Mouse (Mus musculus): ENCODE data around the gene Lsamp. TPM values are rescaled to one million over a fixed set of nuclear protein-coding genes. Genes with fewer than 3 reads are reported as not detected.

Gene Lsamp
- polyA plus RNA-seq, 1 experiment from 2014 or later = 0.75 TPM

DNA sequence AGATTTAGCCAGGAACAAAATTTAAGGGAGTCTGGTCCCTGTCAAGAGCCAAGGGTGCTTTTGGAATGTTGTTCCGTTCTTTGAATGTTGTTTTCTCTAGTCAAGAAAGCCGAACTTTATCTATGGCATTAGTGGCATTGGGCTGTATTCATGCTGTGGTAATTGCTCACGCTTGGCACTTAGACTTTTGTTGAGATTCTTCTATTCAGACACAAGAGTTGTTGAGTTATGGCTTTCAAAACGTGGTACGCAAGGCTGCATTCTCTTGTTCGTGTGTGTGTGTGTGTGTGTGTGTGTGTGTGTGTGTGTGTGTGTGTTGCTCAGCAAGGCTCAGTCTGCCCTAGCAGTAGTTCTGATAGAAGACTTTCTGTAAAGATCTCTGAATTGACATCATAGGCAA is 1549.5 kb downstream of the Lsamp start:
- Histone ChIP-seq H3K27me3 (no peaks in the 10 kb centered on the region), H3K4me2 (peak overlapping the region; percentile 96), H3K27ac (no peak overlapping the region), H3K9ac (no peak overlapping the region), H3K36me3 (no peaks in the 10 kb centered on the region), H3K4me1 (0 out of 2 replicates have a peak, but pooled peaks cover 5% of the 10 kb centered on the region), H3K4me3 (peak overlapping the region; percentile 47), H3K9me3 (no peaks in the 10 kb centered on the region)
- ATAC-seq (ENCODE audit: borderline replicate concordance, extremely low read depth, low FRiP score, low TSS enrichment) = no peak
- WGBS = 12% methylated on average over 6 of the region's 6 CpGs

- no peak overlapping the region for H3K4me2 ChIP-seq
- H3K9me3 ChIP-seq = no peaks in the 10 kb centered on the region
- no peaks in the 10 kb centered on the region for H3K27me3 ChIP-seq
- no peak overlapping the region for H3K4me3 ChIP-seq
- no peaks in the 10 kb centered on the region for H3K36me3 ChIP-seq
- 0 out of 2 replicates have a peak, but pooled peaks cover 5% of the 10 kb centered on the region for H3K4me1 ChIP-seq
- ATAC-seq (ENCODE audit: borderline replicate concordance, extremely low read depth, low FRiP score, low TSS enrichment) = no peak
- H3K9ac ChIP-seq = no peak overlapping the region
- WGBS = 63% methylated on average over 1 of the region's 1 CpGs
- H3K27ac ChIP-seq = no peak overlapping the region
Observed at GRCm38 (mm10) chr16:41535806-41536205, 1551.6 kb downstream of the Lsamp start.

DNA sequence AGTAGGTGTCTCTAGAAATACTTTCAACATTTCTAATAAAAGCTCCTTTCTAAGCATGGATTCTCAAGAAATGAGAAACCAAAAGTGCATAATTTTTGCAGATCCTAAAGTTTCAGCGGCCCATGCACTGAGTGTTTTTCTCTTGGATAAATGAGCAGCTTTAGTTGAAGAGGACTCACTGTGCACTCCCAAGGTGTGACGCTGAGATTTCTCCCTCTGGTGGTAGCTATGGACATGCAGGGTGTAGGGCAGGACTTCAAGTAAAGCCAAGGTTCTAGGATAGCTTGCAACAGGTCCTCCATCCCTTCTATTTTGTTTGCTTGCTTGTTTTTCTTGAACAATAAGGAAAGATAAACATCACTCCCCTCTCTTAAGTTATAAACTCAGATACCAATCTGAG is 1558.5 kb downstream of the Lsamp start:
- no peak overlapping the region for H3K9ac ChIP-seq
- H3K4me2 ChIP-seq = no peak overlapping the region
- H3K27ac ChIP-seq = no peak overlapping the region
- 34% methylated on average over 2 of the region's 2 CpGs for WGBS
- no peak for ATAC-seq (ENCODE audit: borderline replicate concordance, extremely low read depth, low FRiP score, low TSS enrichment)
- no peaks in the 10 kb centered on the region for H3K4me1 ChIP-seq
- H3K36me3 ChIP-seq = no peaks in the 10 kb centered on the region
- H3K27me3 ChIP-seq = no peaks in the 10 kb centered on the region
- no peaks in the 10 kb centered on the region for H3K9me3 ChIP-seq
- H3K4me3 ChIP-seq = no peak overlapping the region

DNA sequence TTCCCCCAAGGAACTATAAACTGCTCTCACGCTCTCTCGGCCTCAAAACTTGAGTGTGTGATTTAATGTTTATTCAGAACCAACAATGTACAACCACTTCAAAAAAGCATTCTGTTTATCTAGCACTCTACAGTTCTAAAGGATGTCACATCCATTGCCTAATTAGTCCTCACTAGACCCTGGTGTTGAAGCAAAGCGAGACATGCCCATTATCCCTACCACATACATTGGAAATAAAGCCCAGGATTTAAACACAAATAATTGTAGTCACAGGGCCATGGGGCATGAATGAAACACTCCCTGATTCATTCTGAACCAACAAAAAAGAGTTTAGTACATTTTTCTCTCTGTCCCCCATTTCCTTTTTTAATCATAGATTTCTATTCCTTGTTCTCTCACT is 1567.0 kb downstream of the Lsamp start:
- Histone ChIP-seq H3K36me3 (no peaks in the 10 kb centered on the region), H3K9ac (no peak overlapping the region), H3K27ac (no peak overlapping the region), H3K27me3 (no peaks in the 10 kb centered on the region), H3K4me1 (no peaks in the 10 kb centered on the region), H3K4me3 (no peak overlapping the region), H3K9me3 (no peaks in the 10 kb centered on the region), H3K4me2 (no peak overlapping the region)
- WGBS = 62% methylated on average over 3 of the region's 3 CpGs
- no peak for ATAC-seq (ENCODE audit: borderline replicate concordance, extremely low read depth, low FRiP score, low TSS enrichment)

DNA sequence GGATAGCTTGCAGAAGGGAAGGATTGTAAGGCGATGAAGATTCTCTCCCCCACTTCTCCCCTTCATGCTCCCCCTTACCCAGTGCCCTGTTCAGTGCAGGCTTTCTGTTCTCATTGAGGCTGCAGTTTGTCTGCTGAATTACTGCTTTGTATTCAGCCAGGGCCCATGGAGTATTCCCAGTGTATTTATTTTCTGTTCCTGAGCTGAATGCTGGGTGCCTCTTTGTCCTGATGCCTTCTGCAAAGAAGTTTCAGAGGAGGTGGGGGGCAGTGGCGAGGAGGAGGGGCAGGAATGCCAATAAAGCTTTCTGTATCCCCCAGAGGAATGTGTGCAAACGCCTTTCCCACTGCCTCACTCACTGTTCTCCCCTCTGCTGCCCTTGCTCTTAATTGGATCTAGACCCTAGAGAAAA is 1567.7 kb downstream of the Lsamp start:
- H3K4me2 ChIP-seq = no peak overlapping the region
- no peak overlapping the region for H3K9ac ChIP-seq
- H3K27me3 ChIP-seq = no peaks in the 10 kb centered on the region
- ATAC-seq (ENCODE audit: borderline replicate concordance, extremely low read depth, low FRiP score, low TSS enrichment) = no peak
- 10% methylated on average over 3 of the region's 3 CpGs for WGBS
- H3K27ac ChIP-seq = no peak overlapping the region
- H3K9me3 ChIP-seq = no peaks in the 10 kb centered on the region
- H3K36me3 ChIP-seq = no peaks in the 10 kb centered on the region
- H3K4me1 ChIP-seq = no peaks in the 10 kb centered on the region
- H3K4me3 ChIP-seq = no peak overlapping the region

GRCm38 (mm10) chr16:41557104-41557503 is 1572.9 kb downstream of the Lsamp start:
- Histone ChIP-seq H3K4me1 (no peaks in the 10 kb centered on the region), H3K36me3 (no peaks in the 10 kb centered on the region), H3K9me3 (no peaks in the 10 kb centered on the region), H3K9ac (no peak overlapping the region), H3K4me2 (no peak overlapping the region), H3K27me3 (no peaks in the 10 kb centered on the region), H3K27ac (no peak overlapping the region), H3K4me3 (no peak overlapping the region)
- ATAC-seq (ENCODE audit: borderline replicate concordance, extremely low read depth, low FRiP score, low TSS enrichment) = no peak

DNA sequence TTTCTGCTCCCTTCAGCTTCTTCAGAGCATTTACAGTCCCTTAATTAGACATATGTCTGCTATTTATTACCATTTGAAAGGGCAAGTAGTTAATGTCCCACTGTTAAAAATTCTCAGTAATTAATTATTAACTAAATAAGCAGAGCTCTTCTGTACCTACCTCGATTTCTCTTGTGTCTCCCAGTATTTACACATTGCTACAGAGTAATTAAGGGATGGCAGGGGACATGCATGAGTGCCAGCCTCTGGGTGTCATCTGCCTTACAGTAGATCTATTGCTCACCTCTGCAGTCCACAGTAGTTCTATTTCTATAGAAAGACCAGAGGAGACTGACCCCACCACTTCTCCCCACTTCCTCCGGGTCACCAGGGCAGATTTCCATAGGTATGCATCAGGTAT is 1581.1 kb downstream of the Lsamp start:
- Histone ChIP-seq H3K4me1 (no peaks in the 10 kb centered on the region), H3K27ac (no peak overlapping the region), H3K4me2 (no peak overlapping the region), H3K9ac (no peak overlapping the region), H3K36me3 (no peaks in the 10 kb centered on the region), H3K9me3 (no peaks in the 10 kb centered on the region), H3K4me3 (no peak overlapping the region), H3K27me3 (no peaks in the 10 kb centered on the region)
- 43% methylated on average over 2 of the region's 2 CpGs for WGBS
- ATAC-seq (ENCODE audit: borderline replicate concordance, extremely low read depth, low FRiP score, low TSS enrichment) = no peak

- no peak overlapping the region for H3K9ac ChIP-seq
- H3K27ac ChIP-seq = no peak overlapping the region
- H3K9me3 ChIP-seq = no peaks in the 10 kb centered on the region
- H3K4me2 ChIP-seq = no peak overlapping the region
- no peak overlapping the region for H3K4me3 ChIP-seq
- H3K27me3 ChIP-seq = no peaks in the 10 kb centered on the region
- ATAC-seq (ENCODE audit: borderline replicate concordance, extremely low read depth, low FRiP score, low TSS enrichment) = no peak
- WGBS = 71% methylated on average over 5 of the region's 5 CpGs
- no peaks in the 10 kb centered on the region for H3K4me1 ChIP-seq
- H3K36me3 ChIP-seq = no peaks in the 10 kb centered on the region
Observed at GRCm38 (mm10) chr16:41588675-41589301, 1604.6 kb downstream of the Lsamp start.

GRCm38 (mm10) chr16:41612229-41612628 is 1628.1 kb downstream of the Lsamp start:
- WGBS = 49% methylated on average over 1 of the region's 1 CpGs
- Histone ChIP-seq H3K27me3 (no peaks in the 10 kb centered on the region), H3K4me3 (no peak overlapping the region), H3K4me2 (no peak overlapping the region), H3K9ac (no peak overlapping the region), H3K4me1 (no peaks in the 10 kb centered on the region), H3K9me3 (no peaks in the 10 kb centered on the region), H3K27ac (no peak overlapping the region), H3K36me3 (no peaks in the 10 kb centered on the region)
- ATAC-seq (ENCODE audit: borderline replicate concordance, extremely low read depth, low FRiP score, low TSS enrichment) = no peak

DNA sequence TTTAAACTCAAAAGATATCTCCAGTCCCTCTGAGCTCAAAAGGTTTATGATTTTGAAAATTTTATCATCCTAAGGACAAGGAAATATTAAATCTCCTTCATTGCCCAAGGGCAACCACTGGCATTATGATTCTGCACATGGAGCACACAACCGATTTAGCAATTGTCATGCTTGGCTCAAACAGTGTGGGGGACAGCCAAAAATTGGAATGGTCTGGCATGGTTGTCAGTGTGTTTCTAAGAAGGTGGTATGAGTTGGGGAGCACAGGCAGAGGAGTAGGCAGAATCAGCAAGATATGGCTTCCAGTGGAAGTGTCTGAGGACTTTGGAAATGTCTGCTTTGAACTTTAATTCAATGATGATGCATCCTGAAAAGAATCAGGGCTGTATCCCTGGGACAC is 1639.7 kb downstream of the Lsamp start:
- no peaks in the 10 kb centered on the region for H3K4me1 ChIP-seq
- no peak overlapping the region for H3K4me2 ChIP-seq
- no peaks in the 10 kb centered on the region for H3K9me3 ChIP-seq
- no peak overlapping the region for H3K9ac ChIP-seq
- ATAC-seq (ENCODE audit: borderline replicate concordance, extremely low read depth, low FRiP score, low TSS enrichment) = no peak
- H3K27ac ChIP-seq = no peak overlapping the region
- H3K4me3 ChIP-seq = no peak overlapping the region
- WGBS = 82% methylated on average over 1 of the region's 1 CpGs
- H3K36me3 ChIP-seq = no peaks in the 10 kb centered on the region
- no peaks in the 10 kb centered on the region for H3K27me3 ChIP-seq

DNA sequence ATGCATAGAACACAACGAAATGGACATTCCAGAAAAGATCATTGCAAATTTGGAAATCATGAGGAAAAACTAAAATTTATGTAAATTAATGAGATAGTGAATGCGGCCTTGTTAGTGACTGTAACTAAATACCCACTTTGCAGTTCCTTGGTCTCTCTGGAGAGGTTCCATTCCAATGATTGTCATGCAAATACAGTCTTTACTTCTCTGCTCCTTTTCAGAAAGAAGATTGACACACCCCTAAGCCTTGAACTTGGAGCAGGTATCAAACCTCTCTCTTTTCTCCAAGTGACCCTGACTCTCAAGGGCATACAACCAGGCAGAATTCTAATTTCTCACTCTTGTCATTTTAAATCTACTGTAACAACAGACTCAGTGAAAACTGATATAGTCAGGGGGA is 1649.7 kb downstream of the Lsamp start:
- Histone ChIP-seq H3K4me2 (no peak overlapping the region), H3K36me3 (no peaks in the 10 kb centered on the region), H3K27me3 (no peaks in the 10 kb centered on the region), H3K4me1 (no peaks in the 10 kb centered on the region), H3K4me3 (no peak overlapping the region), H3K9me3 (no peaks in the 10 kb centered on the region), H3K9ac (no peak overlapping the region), H3K27ac (no peak overlapping the region)
- ATAC-seq (ENCODE audit: borderline replicate concordance, extremely low read depth, low FRiP score, low TSS enrichment) = no peak
- 62% methylated on average over 2 of the region's 2 CpGs for WGBS

- H3K9me3 ChIP-seq = no peaks in the 10 kb centered on the region
- H3K4me1 ChIP-seq = no peaks in the 10 kb centered on the region
- H3K36me3 ChIP-seq = no peaks in the 10 kb centered on the region
- H3K9ac ChIP-seq = no peak overlapping the region
- no peak overlapping the region for H3K4me3 ChIP-seq
- WGBS = 38% methylated on average over 2 of the region's 2 CpGs
- no peak overlapping the region for H3K27ac ChIP-seq
- H3K4me2 ChIP-seq = no peak overlapping the region
- ATAC-seq (ENCODE audit: borderline replicate concordance, extremely low read depth, low FRiP score, low TSS enrichment) = no peak
- H3K27me3 ChIP-seq = no peaks in the 10 kb centered on the region
Observed at GRCm38 (mm10) chr16:41640876-41641275, 1656.7 kb downstream of the Lsamp start.

DNA sequence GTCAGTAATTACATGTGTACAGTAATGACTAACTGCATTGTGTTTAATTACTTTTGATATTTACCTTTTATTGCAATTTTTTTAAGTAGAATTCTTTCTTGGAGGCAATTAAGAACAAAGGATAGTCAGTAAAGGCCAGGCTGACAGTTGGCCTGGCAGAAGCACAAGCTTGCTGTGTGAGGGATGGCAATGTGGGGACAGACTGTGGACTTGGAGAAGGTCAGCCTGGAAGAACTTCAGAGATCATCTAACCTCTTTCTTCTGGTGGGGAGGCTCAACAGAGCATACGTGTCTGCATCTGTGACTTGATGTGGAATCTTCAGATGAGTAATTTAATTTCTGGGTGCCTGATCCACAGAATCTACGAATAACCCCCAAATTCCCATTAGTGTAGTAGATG is 1669.1 kb downstream of the Lsamp start:
- Histone ChIP-seq H3K27me3 (no peaks in the 10 kb centered on the region), H3K27ac (no peak overlapping the region), H3K9ac (no peak overlapping the region), H3K4me1 (no peaks in the 10 kb centered on the region), H3K36me3 (no peaks in the 10 kb centered on the region), H3K4me2 (no peak overlapping the region), H3K4me3 (no peak overlapping the region), H3K9me3 (no peaks in the 10 kb centered on the region)
- 81% methylated on average over 2 of the region's 2 CpGs for WGBS
- no peak for ATAC-seq (ENCODE audit: borderline replicate concordance, extremely low read depth, low FRiP score, low TSS enrichment)
